43 mouse cellular contexts compared by ENCODE assay signal in the genomic region with DNA sequence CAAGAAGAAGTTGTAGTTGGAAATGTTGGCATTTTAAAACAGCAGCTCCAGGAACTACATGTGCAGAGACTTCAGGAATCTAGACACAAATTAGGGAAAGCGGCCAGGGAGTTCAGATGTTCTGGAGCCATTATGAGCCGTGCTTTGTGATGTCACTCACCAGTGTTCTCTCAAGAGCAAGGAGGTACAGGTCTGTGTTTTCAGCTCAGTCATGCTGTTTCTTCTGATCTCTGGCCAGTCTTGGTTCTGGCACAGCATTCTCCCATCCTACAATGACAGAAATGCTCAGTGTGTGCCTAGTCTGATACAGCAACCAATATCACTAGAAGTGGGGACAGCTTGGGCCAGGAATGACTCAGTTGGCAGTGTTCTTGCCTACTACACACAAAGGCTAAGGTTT. TPM values are rescaled to one million over a fixed set of nuclear protein-coding genes. Genes with fewer than 3 reads are reported as not detected.
"Had no signal": no experiment of that assay in that cellular context is flagged by ENCODE, and none has a peak within 500 bp of the region (broad histone marks: within the 10 kb centered on the region; RNA-seq: fewer than 3 reads in every experiment).

TSS of gene Tmco2 (minus strand) at position 101 of the 400 bp plus-strand sequence.

- H3K27me3 ChIP-seq: heart, embryonic 12.5 days; heart, embryonic 13.5 days; heart, embryonic 15.5 days; hindbrain, embryonic 12.5 days; hindbrain, embryonic 13.5 days; hindbrain, embryonic 15.5 days; intestine, embryonic 15.5 days; kidney, embryonic 15.5 days had no signal

- H3K4me1 ChIP-seq: heart, embryonic 10.5 days; heart, embryonic 12.5 days; heart, embryonic 13.5 days; heart, embryonic 15.5 days; hindbrain, embryonic 10.5 days; hindbrain, embryonic 12.5 days; hindbrain, embryonic 13.5 days; hindbrain, embryonic 15.5 days; intestine, embryonic 15.5 days; kidney, embryonic 15.5 days had no signal

- DNase-seq: heart, postnatal 10 days; heart, postnatal 14 days; heart, postnatal 36 days; heart, postnatal 4 days; kidney, adult 11 months; kidney, adult 18-20 months; kidney, adult 2 months; kidney, adult 8-10 months; kidney, adult 9 months; kidney, postnatal 10 days; kidney, postnatal 14 days; kidney, postnatal 25 days; kidney, postnatal 36 days; kidney, postnatal 4 days; layer of hippocampus, adult 9-11 months; layer of hippocampus, postnatal 36 days had no signal

- H3K9ac ChIP-seq: heart, embryonic 12.5 days; heart, embryonic 13.5 days; heart, embryonic 15.5 days; hindbrain, embryonic 12.5 days; hindbrain, embryonic 13.5 days; hindbrain, embryonic 14.5 days; hindbrain, embryonic 15.5 days; intestine, embryonic 15.5 days; kidney, embryonic 15.5 days had no signal

- H3K4me3 ChIP-seq: heart, embryonic 10.5 days; heart, embryonic 12.5 days; heart, embryonic 13.5 days; heart, embryonic 15.5 days; hindbrain, embryonic 10.5 days; hindbrain, embryonic 12.5 days; hindbrain, embryonic 13.5 days; hindbrain, embryonic 15.5 days; intestine, embryonic 15.5 days; kidney, embryonic 15.5 days; layer of hippocampus, adult 2 months had no signal

- H3K36me3 ChIP-seq: heart, embryonic 10.5 days; heart, embryonic 12.5 days; heart, embryonic 13.5 days; heart, embryonic 15.5 days; hindbrain, embryonic 10.5 days; hindbrain, embryonic 12.5 days; hindbrain, embryonic 13.5 days; hindbrain, embryonic 15.5 days; intestine, embryonic 15.5 days; kidney, embryonic 15.5 days had no signal

- H3K9me3 ChIP-seq: heart, embryonic 10.5 days; heart, embryonic 12.5 days; heart, embryonic 13.5 days; heart, embryonic 15.5 days; hindbrain, embryonic 10.5 days; hindbrain, embryonic 12.5 days; hindbrain, embryonic 13.5 days; hindbrain, embryonic 15.5 days; intestine, embryonic 15.5 days; kidney, embryonic 15.5 days had no signal

- ATAC-seq: hindbrain, embryonic 16.5 days; hindbrain, postnatal 0 days; inflammation-experienced regulatory T-cells, adult 6 months; intestine, embryonic 15.5 days; intestine, embryonic 16.5 days; intestine, postnatal 0 days had no signal

- H3K27ac ChIP-seq: heart, embryonic 10.5 days; heart, embryonic 13.5 days; heart, embryonic 15.5 days; hindbrain, embryonic 10.5 days; hindbrain, embryonic 12.5 days; hindbrain, embryonic 13.5 days; hindbrain, embryonic 14.5 days; hindbrain, embryonic 15.5 days; hindbrain, postnatal 0 days; intestine, embryonic 15.5 days; kidney, embryonic 15.5 days; kidney, postnatal 0 days; layer of hippocampus, adult 2 months had no signal

- H3K4me2 ChIP-seq: heart, embryonic 11.5 days; heart, embryonic 12.5 days; heart, embryonic 13.5 days; heart, embryonic 15.5 days; hindbrain, embryonic 12.5 days; hindbrain, embryonic 13.5 days; hindbrain, embryonic 14.5 days; hindbrain, embryonic 15.5 days; intestine, embryonic 15.5 days; kidney, embryonic 15.5 days had no signal

RNA-seq across cellular contexts. Expression of gene Tmco2, which starts in this region (rescaled TPM):
- polyA plus RNA-seq: heart, embryonic 10.5 days; heart, embryonic 11.5 days; heart, embryonic 12.5 days; heart, embryonic 13.5 days; heart, embryonic 14.5 days; heart, embryonic 15.5 days; heart, embryonic 16.5 days; heart, postnatal 0 days; hindbrain, embryonic 10.5 days; hindbrain, embryonic 11.5 days; hindbrain, embryonic 12.5 days; hindbrain, embryonic 13.5 days; hindbrain, embryonic 14.5 days; hindbrain, embryonic 15.5 days; hindbrain, embryonic 16.5 days; inflammation-experienced regulatory T-cells, adult 6 months; intestine, embryonic 14.5 days; intestine, embryonic 15.5 days; intestine, embryonic 16.5 days; intestine, postnatal 0 days; kidney, adult 2 months; kidney, embryonic 14.5 days; kidney, embryonic 15.5 days; kidney, embryonic 16.5 days; kidney, postnatal 0 days; large intestine, adult 2 months had no signal
